In the genomic region with DNA sequence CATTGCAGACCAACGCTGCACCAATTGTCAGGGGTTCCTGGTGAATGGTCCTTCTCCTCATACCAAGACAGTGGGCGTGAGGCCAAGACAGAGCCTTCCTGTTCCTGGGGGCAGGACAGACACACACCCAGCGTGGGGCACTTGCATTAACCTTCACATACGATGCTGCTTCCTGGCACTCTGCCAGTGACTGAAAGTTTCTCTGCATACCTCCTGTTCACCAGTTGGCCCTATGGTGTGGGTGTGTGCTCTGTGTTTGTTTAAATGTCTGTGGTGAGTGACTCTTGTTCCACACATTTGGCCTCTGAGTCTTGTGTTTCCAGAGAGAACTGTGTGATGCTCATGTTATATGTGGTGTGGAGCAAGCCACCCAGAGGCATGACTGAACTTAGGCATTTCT, we compare ENCODE assay signal across 16 mouse cellular contexts. TPM values are rescaled to one million over a fixed set of nuclear protein-coding genes. Genes with fewer than 3 reads are reported as not detected.
DNase-seq lines count a peak whose midpoint lies in the region; ATAC-seq and TF ChIP-seq lines count a peak whose summit lies in the region.
"Had no signal": no experiment of that assay in that cellular context is flagged by ENCODE, and none has a peak within 500 bp of the region (broad histone marks: within the 10 kb centered on the region; RNA-seq: fewer than 3 reads in every experiment).

No protein-coding gene starts in this region.

- peaks cover 38% of the 10 kb centered on the region for H3K4me1 ChIP-seq in liver, embryonic 12.5 days
- H3K4me1 ChIP-seq in liver, postnatal 0 days (ENCODE audit: insufficient read depth): no peaks in the 10 kb centered on the region; the same call in 1 of the 2 replicates
- H3K4me1 ChIP-seq in forebrain, embryonic 10.5 days: no peaks in the 10 kb centered on the region
- H3K4me1 ChIP-seq: kidney, embryonic 15.5 days; limb, embryonic 12.5 days had no signal

- H3K27ac ChIP-seq in liver, embryonic 12.5 days: peak overlapping the region; percentile 5; the same call in 1 of the 2 replicates
- no peak overlapping the region for H3K27ac ChIP-seq in liver, postnatal 0 days (ENCODE audit: low read depth)
- H3K27ac ChIP-seq in forebrain, embryonic 10.5 days: no peak overlapping the region
- H3K27ac ChIP-seq: kidney, embryonic 15.5 days; limb, embryonic 12.5 days; stomach, postnatal 0 days had no signal

- ATAC-seq in liver, embryonic 12.5 days: no peak
- ATAC-seq in liver, postnatal 0 days: no peak

- H3K9me3 ChIP-seq in liver, embryonic 12.5 days (replicated peaks): no peaks in the 10 kb centered on the region
- H3K9me3 ChIP-seq in liver, postnatal 0 days (ENCODE audit: low read length): no peaks in the 10 kb centered on the region
- no peaks in the 10 kb centered on the region for H3K9me3 ChIP-seq in forebrain, embryonic 10.5 days
- H3K9me3 ChIP-seq: heart, embryonic 12.5 days; kidney, embryonic 15.5 days; limb, embryonic 12.5 days had no signal

- WGBS in liver, embryonic 12.5 days (ENCODE audit: insufficient replicate concordance): 80% methylated on average over 4 of the region's 4 CpGs
- WGBS in liver, postnatal 0 days (ENCODE audit: insufficient replicate concordance): 69% methylated on average over 4 of the region's 4 CpGs
- WGBS in forebrain, embryonic 10.5 days: 91% methylated on average over 4 of the region's 4 CpGs

- no peak for DNase-seq in liver, postnatal 0 days
- DNase-seq in CD4-positive helper T cell, adult 2 months (ENCODE audit: low read depth, low spot score): peak; percentile 50
- peak; percentile 14 for DNase-seq in Muller cell, postnatal 12 days (ENCODE audit: inconsistent ontology term)
- DNase-seq in induced T-regulatory cell, adult 2 months (ENCODE audit: low read depth): peak; percentile 24
- DNase-seq in B cell, adult 2 months: no peak
- DNase-seq in forebrain, embryonic 10.5 days (ENCODE audit: extremely low spot score, low spot score): no peak
- DNase-seq: adrenal gland, postnatal 14 days; gastrocnemius, postnatal 25 days; heart, postnatal 36 days; lung, adult 18-20 months; right cerebral cortex, adult 18-20 months had no signal

- no peak for TF ChIP-seq EP300 in liver, postnatal 0 days (IDR thresholded peaks at IDR 0.05; ENCODE audit: low read depth)

- no peaks in the 10 kb centered on the region for H3K27me3 ChIP-seq in liver, embryonic 12.5 days (replicated peaks)
- no peaks in the 10 kb centered on the region for H3K27me3 ChIP-seq in liver, postnatal 0 days (ENCODE audit: insufficient read depth, low read length)
- no peaks in the 10 kb centered on the region for H3K27me3 ChIP-seq in forebrain, embryonic 10.5 days (ENCODE audit: poor library complexity, severe bottlenecking)
- H3K27me3 ChIP-seq: heart, embryonic 12.5 days; kidney, embryonic 15.5 days; limb, embryonic 12.5 days had no signal

- peaks cover 94% of the 10 kb centered on the region for H3K36me3 ChIP-seq in liver, embryonic 12.5 days
- H3K36me3 ChIP-seq in liver, postnatal 0 days (replicated peaks; ENCODE audit: insufficient read depth, low read length): peaks cover 88% of the 10 kb centered on the region
- peaks cover 96% of the 10 kb centered on the region for H3K36me3 ChIP-seq in forebrain, embryonic 10.5 days (replicated peaks)

- TF ChIP-seq CTCF in liver, postnatal 0 days (IDR thresholded peaks at IDR 0.05; ENCODE audit: low read depth): no peak

- H3K4me2 ChIP-seq in liver, embryonic 12.5 days: no peak overlapping the region
- no peak overlapping the region for H3K4me2 ChIP-seq in liver, postnatal 0 days (ENCODE audit: low read depth, low read length)
- H3K4me2 ChIP-seq: heart, embryonic 12.5 days; kidney, embryonic 15.5 days; limb, embryonic 12.5 days had no signal

- no peak overlapping the region for H3K9ac ChIP-seq in liver, embryonic 12.5 days
- no peak overlapping the region for H3K9ac ChIP-seq in liver, postnatal 0 days (replicated peaks)
- H3K9ac ChIP-seq: heart, embryonic 12.5 days; kidney, embryonic 15.5 days; limb, embryonic 12.5 days had no signal

- H3K4me3 ChIP-seq in liver, embryonic 12.5 days: no peak overlapping the region
- H3K4me3 ChIP-seq in liver, postnatal 0 days (ENCODE audit: low read depth, low read length): no peak overlapping the region
- no peak overlapping the region for H3K4me3 ChIP-seq in forebrain, embryonic 10.5 days
- H3K4me3 ChIP-seq: heart, embryonic 12.5 days; kidney, embryonic 15.5 days; limb, embryonic 12.5 days had no signal

RNA-seq across cellular contexts. Expression of gene Secisbp2, which starts 25.1 kb away (rescaled TPM):
- polyA plus RNA-seq in liver, embryonic 12.5 days (2016; fragmentation: Nextera tagmentation; extraction: Ambion mirVana): 19.7 and 22.7 TPM in 2 replicates
- polyA plus RNA-seq in liver, postnatal 0 days (2015; fragmentation: Nextera tagmentation; extraction: Ambion mirVana): 11.1 and 12.2 TPM in 2 replicates
- polyA plus RNA-seq in forebrain, embryonic 10.5 days (2016; fragmentation: Nextera tagmentation; extraction: Ambion mirVana): 28.1 and 32.1 TPM in 2 replicates

RNA-seq across cellular contexts. Expression of gene Cks2, which starts 31.6 kb away (rescaled TPM):
- 405 and 413 TPM in 2 replicates for polyA plus RNA-seq in liver, embryonic 12.5 days (2016; fragmentation: Nextera tagmentation; extraction: Ambion mirVana)
- 278 and 292 TPM in 2 replicates for polyA plus RNA-seq in liver, postnatal 0 days (2015; fragmentation: Nextera tagmentation; extraction: Ambion mirVana)
- 420 and 444 TPM in 2 replicates for polyA plus RNA-seq in forebrain, embryonic 10.5 days (2016; fragmentation: Nextera tagmentation; extraction: Ambion mirVana)

Comparison
In these comparisons a context has a peak if more than half of its experiments do, and no peak if none do; other contexts are left out.
1. DNase-seq: peak in CD4-positive helper T cell, adult 2 months (single experiment), Muller cell, postnatal 12 days (single experiment) and induced T-regulatory cell, adult 2 months (single experiment); none in liver, postnatal 0 days (single experiment), B cell, adult 2 months (0 of 2) and forebrain, embryonic 10.5 days (single experiment).